Comparison of ENCODE assay signal across 11 mouse cellular contexts in genomic region chr8:114306296-114306695, GRCm38 (mm10).
DNase-seq lines count a peak whose midpoint lies in the region; ATAC-seq lines count a peak whose summit lies in the region.
"Had no signal": no experiment of that assay in that cellular context is flagged by ENCODE, and none has a peak within 500 bp of the region (broad histone marks: within the 10 kb centered on the region; RNA-seq: fewer than 3 reads in every experiment).

No protein-coding gene starts in this region.

- intact Hi-C loops in left cerebral cortex, postnatal 4 days (cut with DNase I): no loop called here

- no peak overlapping the region for H3K4me3 ChIP-seq in heart, embryonic 10.5 days

- 79% methylated on average over 5 of the region's 5 CpGs for WGBS in heart, embryonic 10.5 days

- no peaks in the 10 kb centered on the region for H3K4me1 ChIP-seq in heart, embryonic 10.5 days

- no peak for ATAC-seq in granulocyte monocyte progenitor cell, adult 5-6 weeks (replicated peaks; ENCODE audit: poor library complexity, severe bottlenecking)

- no peak overlapping the region for H3K27ac ChIP-seq in heart, embryonic 10.5 days
- H3K27ac ChIP-seq: liver, embryonic 14.5 days had no signal

- DNase-seq in left cerebral cortex, postnatal 4 days: peak; percentile 80
- DNase-seq in left cerebral cortex, adult 11 months (ENCODE audit: low spot score): no peak
- DNase-seq in brain, adult 2 months (ENCODE audit: low read depth, low spot score): peak; percentile 74
- DNase-seq in cerebellum, adult 9-11 months: peak; percentile 64
- DNase-seq in layer of hippocampus, adult 8-10 months (ENCODE audit: low spot score in 2 of 2): peak; percentile 11 to 22
- no peak for DNase-seq in heart, embryonic 10.5 days (ENCODE audit: low spot score)
- DNase-seq: adrenal gland, postnatal 14 days; kidney, postnatal 4 days had no signal

- H3K27me3 ChIP-seq in heart, embryonic 10.5 days (ENCODE audit: insufficient read depth, poor library complexity, severe bottlenecking): no peaks in the 10 kb centered on the region

- no peaks in the 10 kb centered on the region for H3K36me3 ChIP-seq in heart, embryonic 10.5 days
- H3K36me3 ChIP-seq: G1E had no signal

- H3K9me3 ChIP-seq in heart, embryonic 10.5 days: no peaks in the 10 kb centered on the region

Comparison
In these comparisons a context has a peak if more than half of its experiments do, and no peak if none do; other contexts are left out.
1. DNase-seq: peak in left cerebral cortex, postnatal 4 days (single experiment), brain, adult 2 months (single experiment), cerebellum, adult 9-11 months (single experiment) and layer of hippocampus, adult 8-10 months (2 of 2); none in left cerebral cortex, adult 11 months (single experiment) and heart, embryonic 10.5 days (single experiment).